Mouse (Mus musculus) kidney, postnatal 0 days (tissue): ENCODE data around the gene Borcs6. TPM values are rescaled to one million over a fixed set of nuclear protein-coding genes. Genes with fewer than 3 reads are reported as not detected.
A peak's percentile ranks its signal among the peaks of the same experiment; 100 is the strongest.

Source experiments
- ATAC-seq: fragments of 200-750 bp; cut with Nextera tagmentation; replicated peaks from 2 replicates; pipeline ENCODE4 v1.8.0; 2017; ENCODE audit warnings: low read depth, moderate number of reproducible peaks, moderate TSS enrichment, moderate library complexity; ENCODE audit not compliant: low FRiP score
- DNase-seq: peaks from one replicate; pipeline ENCODE4 v3.0.0-alpha.2; 2016; ENCODE audit warnings: low spot score
- H3K27ac ChIP-seq: fragments of 300-500 bp; sonication (generic); 2 replicates; pipeline ENCODE4 v1.5.1; 2014; ENCODE audit warnings: mild to moderate bottlenecking
- H3K27me3 ChIP-seq: fragments of 300-500 bp; sonication (generic); 2 replicates; pipeline ENCODE4 v1.6.1; 2014; ENCODE audit warnings: low read length, mixed read lengths; ENCODE audit not compliant: insufficient read depth
- H3K36me3 ChIP-seq: fragments of 300-500 bp; sonication (generic); 2 replicates; pipeline ENCODE4 v1.6.1; 2014; ENCODE audit warnings: low read length, mixed read lengths; ENCODE audit not compliant: insufficient read depth
- H3K4me1 ChIP-seq: fragments of 300-500 bp; sonication (generic); replicated peaks from 2 replicates; pipeline ENCODE4 v1.6.1; 2014; ENCODE audit warnings: antibody characterized with exemption, low read length, mixed read lengths; ENCODE audit not compliant: insufficient read depth
- H3K4me2 ChIP-seq: fragments of 300-500 bp; sonication (generic); 2 replicates; pipeline ENCODE4 v1.6.1; 2014; ENCODE audit warnings: mild to moderate bottlenecking, low read length, moderate library complexity, mixed read lengths
- H3K4me3 ChIP-seq: fragments of 300-500 bp; sonication (generic); replicated peaks from 2 replicates; pipeline ENCODE4 v1.5.1; 2014; ENCODE audit warnings: low read depth, low read length
- H3K9ac ChIP-seq: fragments of 300-500 bp; sonication (generic); 2 replicates; pipeline ENCODE4 v1.6.1; 2014; ENCODE audit warnings: low read depth, low read length
- H3K9me3 ChIP-seq: fragments of 300-500 bp; sonication (generic); replicated peaks from 2 replicates; pipeline ENCODE4 v1.6.1; 2016; ENCODE audit warnings: low read length, inconsistent platforms, mixed read lengths
- CTCF ChIP-seq: IDR thresholded peaks from 2 replicates; pipeline ENCODE4 v1.5.1; 2016; ENCODE audit warnings: antibody characterized with exemption, low read depth, mild to moderate bottlenecking, moderate library complexity
- WGBS: fragments of 180-500 bp; shearing (Covaris S2); extraction: QIAGEN DNeasy Blood & Tissue Kit; methylation state at CpG from one replicate; pipeline ENCODE4 v1.1.7; 2014; 5-methylcytosine and 5-hydroxymethylcytosine counted together
- polyA plus RNA-seq: library from polyadenylated mRNA; unstranded; fragments of >200 nt; fragmentation: Nextera tagmentation; extraction: Ambion mirVana; gene quantifications from 2 replicates; pipeline ENCODE4 v1.2.1, GENCODE M21; 2015

Borcs6 gene
- polyA plus RNA-seq, 1 experiment from 2014 or later, result 13.3 TPM

DNA sequence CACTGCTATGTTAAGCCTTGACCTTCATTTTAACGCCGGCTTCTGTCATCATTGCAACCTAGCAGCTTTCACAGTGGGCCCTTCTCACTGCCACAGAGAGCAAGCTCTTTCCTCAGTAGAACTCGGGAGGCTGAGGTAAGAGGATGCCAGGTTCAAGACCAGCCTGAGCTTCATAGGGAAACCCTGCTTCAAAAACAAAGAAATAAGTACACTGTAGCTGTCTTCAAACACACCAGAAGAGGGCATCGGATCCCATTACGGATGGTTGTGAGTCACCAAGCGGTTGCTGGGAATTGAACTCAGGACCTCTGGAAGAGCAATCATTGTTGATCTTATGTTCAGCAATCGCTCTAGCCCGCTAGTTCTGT lies 21.3 kb downstream of the Borcs6 start:
- Histone ChIP-seq H3K9me3 (no peaks in the 10 kb centered on the region), H3K36me3 (no peaks in the 10 kb centered on the region), H3K4me2 (no peak overlapping the region), H3K9ac (no peak overlapping the region), H3K27ac (no peak overlapping the region), H3K4me1 (no peaks in the 10 kb centered on the region), H3K4me3 (no peak overlapping the region), H3K27me3 (no peaks in the 10 kb centered on the region)
- ATAC-seq, result no peak
- no peak for TF ChIP-seq CTCF
- DNase-seq, result no peak
- 91% methylated on average over 8 of the region's 8 CpGs for WGBS

- DNase-seq (no peak), ATAC-seq (no peak)
- 74% methylated on average over 7 of the region's 7 CpGs for WGBS
- no peaks in the 10 kb centered on the region for H3K4me1 ChIP-seq
- H3K9ac ChIP-seq, result no peak overlapping the region
- H3K9me3 ChIP-seq, result no peaks in the 10 kb centered on the region
- H3K36me3 ChIP-seq, result no peaks in the 10 kb centered on the region
- H3K4me2 ChIP-seq, result no peak overlapping the region
- H3K27ac ChIP-seq, result no peak overlapping the region
- no peak for TF ChIP-seq CTCF
- H3K4me3 ChIP-seq, result no peak overlapping the region
- H3K27me3 ChIP-seq, result no peaks in the 10 kb centered on the region
Measured at GRCm38 (mm10) chr11:69081613-69082012, 22.1 kb downstream of the Borcs6 start.

GRCm38 (mm10) chr11:69085608-69086007 lies 26.1 kb downstream of the Borcs6 start:
- ATAC-seq (no peak), DNase-seq (no peak)
- H3K27ac ChIP-seq, result no peak overlapping the region
- no peak for TF ChIP-seq CTCF
- no peak overlapping the region for H3K4me2 ChIP-seq
- no peak overlapping the region for H3K9ac ChIP-seq
- H3K36me3 ChIP-seq, result 0 out of 2 replicates have a peak, but pooled peaks cover 4% of the 10 kb centered on the region
- H3K27me3 ChIP-seq, result no peaks in the 10 kb centered on the region
- peaks cover 12% of the 10 kb centered on the region for H3K4me1 ChIP-seq
- no peak overlapping the region for H3K4me3 ChIP-seq
- H3K9me3 ChIP-seq, result no peaks in the 10 kb centered on the region
- 59% methylated on average over 6 of the region's 6 CpGs for WGBS

DNA sequence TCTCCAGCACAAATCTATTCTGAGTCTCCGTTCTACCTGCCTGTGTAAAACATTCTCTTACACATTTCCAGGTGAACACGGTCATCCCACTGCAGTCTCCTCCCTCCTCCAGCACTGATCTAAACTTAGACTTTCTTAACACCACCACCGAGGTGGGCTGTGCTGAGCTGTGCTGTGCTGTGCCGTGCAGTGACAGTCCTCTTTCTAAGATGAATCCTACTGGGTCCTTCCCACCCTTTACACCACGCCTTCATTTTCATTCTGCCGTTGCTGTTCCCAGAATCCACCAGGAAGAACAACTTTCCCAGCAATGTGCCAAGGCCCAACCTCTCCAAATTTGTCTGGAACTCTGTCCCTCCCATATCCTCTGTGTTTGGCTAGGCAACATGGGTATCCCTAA lies 26.9 kb downstream of the Borcs6 start:
- Histone ChIP-seq H3K4me2 (no peak overlapping the region), H3K4me1 (peaks cover 12% of the 10 kb centered on the region), H3K36me3 (peaks cover 7% of the 10 kb centered on the region; the same call in 1 of the 2 replicates), H3K27ac (0 out of 2 replicates have a peak overlapping the region, but pooled peaks have one; percentile 98), H3K4me3 (no peak overlapping the region), H3K9me3 (no peaks in the 10 kb centered on the region), H3K9ac (no peak overlapping the region), H3K27me3 (no peaks in the 10 kb centered on the region)
- ATAC-seq, result no peak
- peak; percentile 11 for DNase-seq
- no peak for TF ChIP-seq CTCF
- WGBS, result 44% methylated on average over 6 of the region's 6 CpGs

- Histone ChIP-seq H3K27ac (peak overlapping the region; percentile 98), H3K36me3 (peaks cover 12% of the 10 kb centered on the region; the same call in 1 of the 2 replicates), H3K9ac (no peak overlapping the region), H3K27me3 (no peaks in the 10 kb centered on the region), H3K9me3 (no peaks in the 10 kb centered on the region), H3K4me2 (no peak overlapping the region), H3K4me3 (no peak overlapping the region), H3K4me1 (peaks cover 12% of the 10 kb centered on the region)
- WGBS, result 27% methylated on average over 4 of the region's 4 CpGs
- TF ChIP-seq CTCF, result no peak
- DNase-seq, result peak; percentile 82
- peak; percentile 23 for ATAC-seq
Measured at GRCm38 (mm10) chr11:69087082-69087481, 27.6 kb downstream of the Borcs6 start.

- H3K9me3 ChIP-seq, result no peaks in the 10 kb centered on the region
- H3K27me3 ChIP-seq, result no peaks in the 10 kb centered on the region
- ATAC-seq, result no peak
- DNase-seq, result no peak
- WGBS, result 56% methylated on average over 2 of the region's 2 CpGs
- H3K27ac ChIP-seq, result peak overlapping the region; percentile 98
- no peak overlapping the region for H3K4me3 ChIP-seq
- peak overlapping the region; percentile 95; the same call in 1 of the 2 replicates for H3K4me2 ChIP-seq
- TF ChIP-seq CTCF, result no peak
- H3K36me3 ChIP-seq, result peaks cover 13% of the 10 kb centered on the region; the same call in 1 of the 2 replicates
- no peak overlapping the region for H3K9ac ChIP-seq
- H3K4me1 ChIP-seq, result peaks cover 12% of the 10 kb centered on the region
Measured at GRCm38 (mm10) chr11:69087597-69087996, 28.1 kb downstream of the Borcs6 start.
